Mouse (Mus musculus): ENCODE measurements around the gene Nol12.

Nol12 gene

DNA sequence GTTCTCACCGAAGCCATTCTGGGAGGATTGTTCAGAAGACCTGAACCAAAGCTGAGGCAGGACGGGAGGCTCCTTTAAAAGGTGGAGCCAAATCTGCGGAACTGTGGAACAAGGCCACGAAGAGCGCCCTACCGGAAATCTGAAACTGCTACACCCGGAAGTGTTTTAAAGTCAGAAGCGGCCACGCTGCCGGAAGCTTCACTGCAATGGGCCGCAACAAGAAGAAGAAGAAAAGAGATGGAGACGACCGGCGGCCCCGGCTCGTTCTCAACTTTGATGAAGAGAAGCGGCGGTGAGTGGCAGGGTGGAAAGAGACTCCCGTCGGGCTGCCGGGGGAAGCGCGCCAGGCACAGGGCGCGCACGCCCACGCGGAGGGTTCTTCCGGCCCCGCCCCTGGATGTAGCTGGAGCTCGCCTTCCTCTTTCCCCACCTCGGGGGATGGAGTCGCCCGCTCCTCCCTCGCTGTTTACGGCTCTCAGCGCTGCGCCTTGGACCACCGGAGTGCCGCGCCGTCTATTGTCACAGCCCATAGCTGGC, at the start of gene Nol12:
Nol12 (plus strand) TSS at position 150 of the 537 bp plus-strand sequence.
- DNase-seq = peak; percentile 83

DNA sequence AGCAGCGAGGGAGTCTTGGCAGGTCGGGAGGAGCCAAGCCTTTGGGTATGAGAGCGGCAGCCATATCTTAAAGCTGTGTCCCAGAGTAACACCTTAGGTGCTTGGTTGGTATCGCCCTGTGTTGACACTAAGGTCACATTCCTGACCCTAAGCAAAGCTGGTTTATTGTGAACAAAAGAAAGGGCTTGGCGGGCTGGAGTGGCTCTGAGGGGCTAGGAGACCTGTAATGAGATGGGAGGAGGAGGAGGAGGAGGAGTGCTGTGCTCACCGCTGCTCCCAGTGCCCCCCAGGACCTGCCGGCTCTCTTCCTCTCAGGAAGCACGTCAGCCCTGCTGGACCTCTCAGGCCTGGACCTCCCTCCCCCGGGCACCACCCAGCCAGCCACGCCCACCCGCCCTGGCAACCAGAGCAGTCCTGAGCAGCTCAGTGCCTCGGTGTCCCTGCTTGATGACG, 45.3 kb upstream of the Nol12 start:
- no peak for DNase-seq

DNA sequence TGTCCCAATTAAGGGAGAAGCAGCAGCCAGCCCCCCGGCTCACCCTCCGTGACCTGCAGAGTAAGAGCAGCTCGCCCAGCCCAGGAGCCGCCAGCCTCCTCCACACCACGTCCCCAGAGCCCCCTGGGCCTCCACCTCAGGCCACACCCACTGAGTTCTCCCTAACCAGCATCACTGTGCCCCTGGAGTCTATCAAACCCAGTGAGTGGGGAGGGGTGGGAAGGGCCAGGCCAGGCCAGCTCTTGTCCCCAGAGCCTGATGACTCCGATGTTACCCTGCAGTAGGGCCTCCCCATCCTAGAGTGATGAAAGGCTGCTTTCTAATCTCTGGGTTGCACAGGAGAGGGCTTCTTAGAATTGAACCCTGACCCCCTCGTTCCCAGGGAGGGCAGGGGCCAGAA, 42.3 kb upstream of the Nol12 start:
- no peak for DNase-seq

DNA sequence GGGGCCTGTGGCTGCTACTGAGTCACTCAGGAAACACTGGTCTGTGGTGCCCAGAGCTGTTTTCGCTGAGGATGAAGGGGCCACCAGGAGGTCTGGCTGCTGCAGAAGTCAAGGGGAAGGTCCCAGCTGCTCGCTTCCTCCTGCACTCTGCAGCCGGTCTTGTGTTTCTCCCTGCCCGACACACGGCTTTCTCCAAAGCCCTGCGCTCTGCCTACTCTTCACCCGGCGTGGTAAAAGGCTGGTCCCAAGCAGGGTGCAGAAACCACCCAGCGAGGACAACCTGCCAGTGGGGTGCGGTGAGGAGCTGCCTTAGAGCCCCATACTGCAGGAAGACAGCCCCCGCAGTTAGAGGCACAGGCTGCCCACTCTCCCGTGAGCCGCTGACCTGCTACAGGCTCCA, 40.0 kb upstream of the Nol12 start:
- DNase-seq = no peak

DNA sequence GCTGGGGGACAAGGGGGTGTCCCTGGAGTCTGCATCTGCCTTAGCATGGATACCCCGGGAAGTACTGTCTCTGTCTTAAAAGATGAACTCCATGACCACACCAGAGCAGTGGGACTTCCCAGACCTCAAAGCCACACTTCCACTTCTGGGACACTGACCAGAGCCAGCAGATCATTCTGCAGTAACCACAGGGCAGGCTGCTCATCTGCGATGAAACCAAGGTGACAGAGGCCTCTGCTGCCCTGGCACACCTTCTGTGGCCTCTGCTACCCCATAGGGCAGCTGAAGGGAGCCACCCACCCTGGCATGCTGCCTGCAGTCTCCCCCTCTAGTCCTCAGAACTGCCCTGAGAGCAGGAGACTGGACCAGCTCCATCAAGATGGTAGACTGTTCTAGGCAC, 39.0 kb upstream of the Nol12 start:
- no peak for DNase-seq

DNA sequence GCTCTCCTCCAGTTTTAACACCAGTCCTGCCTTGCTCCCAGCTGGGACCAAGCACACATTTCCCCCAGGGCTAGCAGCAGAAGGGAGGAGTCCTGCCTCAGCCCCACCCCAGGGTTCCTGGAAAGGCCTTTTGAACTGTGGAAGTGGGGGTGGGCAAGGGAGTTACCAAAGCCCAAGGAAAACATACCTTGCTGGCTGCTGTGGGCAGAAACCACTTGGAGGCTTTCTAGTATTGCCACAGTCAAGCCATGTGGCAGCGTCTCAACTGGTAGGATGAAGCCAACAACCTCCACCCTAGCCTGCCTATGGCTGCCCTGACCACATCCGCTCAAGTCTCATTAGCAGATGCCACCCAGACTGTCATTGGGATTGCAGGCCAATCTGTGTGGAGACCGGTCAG, 38.6 kb upstream of the Nol12 start:
- no peak for DNase-seq

DNA sequence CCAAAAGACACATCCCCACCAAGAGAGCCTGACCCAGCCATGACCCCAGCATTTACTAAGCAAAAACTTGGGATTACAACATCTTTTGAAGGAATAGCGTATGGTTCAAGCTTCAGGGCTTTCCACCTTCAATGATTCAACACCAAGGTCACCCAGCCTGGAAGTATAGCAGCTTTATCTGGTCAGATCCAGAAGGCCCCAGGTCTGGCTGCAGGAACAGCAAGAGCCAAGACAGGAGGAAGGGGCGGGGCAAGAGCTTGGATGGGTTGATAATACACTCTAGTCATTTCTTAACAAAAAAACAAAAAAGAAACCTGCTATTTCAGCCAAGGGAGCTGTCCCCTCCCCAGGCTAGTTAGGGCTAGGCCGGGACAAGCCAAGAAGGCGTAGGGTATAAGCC, 37.2 kb upstream of the Nol12 start:
- DNase-seq = no peak

DNA sequence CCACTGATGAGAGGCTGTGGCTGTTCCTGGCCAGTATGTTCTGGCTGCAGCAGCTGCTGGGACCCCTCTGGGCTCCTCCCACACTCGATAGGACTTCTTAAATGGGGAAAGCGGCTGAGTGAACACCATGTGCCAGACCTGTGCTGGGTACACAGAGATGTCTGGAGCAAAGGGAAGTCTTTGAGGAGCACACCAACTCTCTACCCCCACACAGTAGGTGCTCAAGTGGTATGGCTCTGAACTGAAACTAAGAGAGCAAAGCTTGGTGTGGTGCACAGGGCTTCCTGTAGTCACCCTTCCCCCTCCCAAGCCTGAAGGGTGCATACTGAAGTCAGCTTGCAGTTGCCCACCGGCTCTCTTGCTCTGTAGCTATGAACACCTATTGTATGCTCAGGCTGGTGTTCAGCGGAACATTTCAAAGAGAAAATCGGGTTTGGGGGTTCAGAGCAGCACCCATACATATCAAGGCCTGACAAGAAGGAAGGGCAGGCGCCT, 36.2 kb upstream of the Nol12 start:
- no peak for DNase-seq

DNA sequence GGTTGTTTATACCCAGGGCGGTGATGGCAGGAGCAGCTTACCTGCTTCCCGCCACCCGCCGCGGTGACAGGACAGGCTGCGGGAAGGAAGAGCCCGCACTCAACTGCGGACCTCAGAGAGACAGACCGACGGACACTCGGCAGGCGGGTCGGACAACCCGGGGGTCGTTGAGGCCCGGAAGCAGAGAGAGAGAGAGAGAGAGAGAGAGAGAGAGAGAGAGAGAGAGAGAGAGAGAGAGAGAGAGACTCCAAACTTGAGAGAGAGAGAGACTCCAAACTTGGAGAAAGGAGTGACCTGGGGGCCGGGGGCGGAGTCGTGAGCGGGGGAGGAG, 35.4 kb upstream of the Nol12 start, which contains the start of gene Gm49510:
Gm49510 (plus strand) TSS at position 259 of the 331 bp plus-strand sequence.
- DNase-seq = no peak

DNA sequence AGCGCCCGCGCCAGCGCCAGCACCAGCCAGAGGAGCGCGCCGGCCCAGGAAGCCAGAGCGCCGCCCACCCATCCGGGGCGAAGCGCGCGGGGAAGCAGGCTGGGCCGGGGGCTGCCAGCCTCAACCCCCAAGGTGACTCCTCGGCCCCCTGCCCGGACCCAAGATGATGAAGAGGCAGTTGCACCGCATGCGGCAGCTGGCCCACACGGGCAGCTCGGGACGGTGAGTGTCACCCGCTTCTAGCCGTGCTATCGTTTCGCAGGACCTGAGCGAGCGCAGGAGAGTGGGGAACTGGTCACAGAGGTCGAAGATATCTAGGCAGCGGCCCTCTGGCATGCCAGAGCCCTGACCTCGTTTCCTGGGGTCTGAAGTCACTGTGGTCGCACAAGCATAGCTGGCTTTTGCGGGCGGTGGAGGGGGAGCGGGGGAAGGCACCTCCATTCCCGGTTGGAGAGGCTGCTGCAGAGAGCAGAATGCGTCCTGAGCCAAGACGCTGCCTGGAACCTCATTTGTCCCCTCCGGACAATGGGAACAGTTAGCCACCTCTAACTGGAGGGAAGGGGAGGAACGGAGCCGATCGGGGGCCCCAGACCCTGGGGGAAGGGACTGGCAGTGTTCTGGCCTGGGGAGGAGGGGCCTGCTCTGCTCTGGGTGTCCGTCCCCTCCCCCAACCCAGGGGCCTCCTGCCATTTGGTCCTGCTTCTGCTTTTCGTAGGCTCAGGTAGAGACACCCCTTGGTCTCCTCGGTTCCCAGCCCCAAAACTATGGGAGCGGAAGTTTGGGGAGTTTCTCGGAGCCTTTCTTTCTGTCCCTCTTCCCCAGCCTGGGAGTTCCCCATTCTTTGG, 34.8 kb upstream of the Nol12 start, which contains the start of gene Sh3bp1:
Sh3bp1 (plus strand) TSS at position 29 of the 845 bp plus-strand sequence.
- peak; percentile 74 for DNase-seq

DNA sequence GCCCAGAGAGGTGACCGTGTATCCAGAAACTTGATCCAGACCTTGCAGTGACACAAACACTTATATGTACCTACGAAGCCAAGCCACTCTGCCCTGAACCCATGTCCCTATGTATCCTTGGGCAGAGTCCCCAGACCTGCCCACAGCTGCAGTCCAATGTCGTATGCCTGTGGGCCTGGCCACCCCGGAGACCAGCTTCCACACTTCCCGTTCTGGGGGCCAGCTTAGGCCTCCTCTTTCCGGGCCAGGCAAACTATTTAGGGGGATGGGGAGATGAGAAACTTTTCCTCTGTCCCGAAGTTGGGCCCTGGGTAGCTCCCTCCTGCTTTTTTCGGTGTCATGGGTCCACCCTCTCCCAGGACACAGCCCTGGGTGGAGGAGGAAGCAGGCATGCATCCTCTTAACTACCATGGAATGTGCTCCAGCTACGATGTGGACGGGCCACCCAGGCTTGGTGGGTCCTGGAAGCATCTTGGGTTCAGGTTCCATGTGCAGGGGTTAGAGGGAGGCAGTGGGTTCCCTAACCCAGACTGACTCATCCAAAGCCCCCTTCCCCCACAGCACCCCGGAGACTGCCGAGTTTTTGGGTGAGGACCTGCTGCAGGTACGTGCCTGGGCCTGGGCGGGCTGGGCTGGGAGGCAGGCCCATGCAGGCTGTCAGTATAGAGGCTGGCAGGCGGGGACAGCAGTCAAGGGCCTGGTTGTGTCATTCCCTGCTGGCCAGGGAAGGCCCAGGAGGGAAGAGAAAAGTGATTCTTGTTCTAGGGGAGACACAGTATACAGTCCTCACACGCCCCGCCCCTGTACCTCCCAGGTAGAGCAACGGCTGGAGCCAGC, 33.9 kb upstream of the Nol12 start:
- DNase-seq = no peak

DNA sequence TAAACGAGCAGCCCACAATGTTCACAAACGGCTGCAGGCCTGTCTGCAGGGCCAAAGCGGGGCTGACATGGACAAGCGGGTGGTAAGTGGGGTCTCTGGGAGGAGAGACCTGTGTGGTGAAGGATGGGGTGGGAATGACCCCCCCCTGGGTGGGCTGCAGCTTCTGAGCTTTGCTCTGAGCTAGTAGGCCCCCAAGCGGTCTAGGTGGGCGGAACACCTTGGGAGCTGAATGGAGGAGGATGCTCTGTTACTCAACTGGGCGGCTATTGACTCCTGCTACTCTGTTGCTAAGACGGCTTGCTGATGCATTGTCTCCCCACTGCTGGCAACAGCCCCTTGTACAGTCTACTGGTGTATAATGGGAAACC, 33.3 kb upstream of the Nol12 start:
- no peak for DNase-seq

DNA sequence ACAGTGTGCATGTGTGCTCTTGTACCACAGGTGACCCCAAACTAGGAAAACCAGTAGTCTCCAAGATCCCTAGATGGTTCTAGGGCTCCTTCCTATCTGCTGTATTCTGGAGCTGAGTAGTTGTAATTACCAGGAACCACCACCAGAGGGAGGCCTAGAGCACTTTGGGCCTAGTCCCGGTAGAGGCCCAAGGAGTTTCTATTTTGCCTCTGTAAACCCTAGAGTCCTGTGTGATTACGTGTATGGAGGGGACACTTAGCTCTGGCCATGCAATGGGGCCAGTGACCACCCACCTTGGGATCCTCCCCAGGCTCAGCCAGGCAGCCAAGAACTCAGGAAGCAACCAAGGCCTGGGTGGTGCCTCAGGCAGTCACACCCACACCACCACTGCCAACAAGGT, 31.5 kb upstream of the Nol12 start:
- DNase-seq = peak; percentile 91

DNA sequence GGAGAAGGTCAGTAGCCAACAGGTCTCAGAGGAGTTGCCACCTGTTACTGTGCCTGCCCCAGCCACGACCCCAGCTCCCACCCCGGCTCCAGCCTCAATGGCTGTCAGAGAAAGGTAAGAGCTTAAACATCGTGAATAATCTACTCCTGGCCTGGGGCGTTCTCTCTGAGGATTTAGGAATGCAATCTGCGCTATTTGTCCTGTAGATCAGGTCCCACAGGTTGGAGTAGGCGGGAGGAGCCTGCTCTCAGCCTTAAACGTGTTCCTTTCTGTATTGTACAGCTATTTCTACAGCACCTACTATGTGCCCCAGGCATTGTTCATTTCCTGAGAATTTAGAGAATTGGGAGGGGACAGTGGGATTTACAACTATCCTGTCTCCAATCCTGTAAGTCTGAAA, 26.3 kb upstream of the Nol12 start:
- DNase-seq = no peak

DNA sequence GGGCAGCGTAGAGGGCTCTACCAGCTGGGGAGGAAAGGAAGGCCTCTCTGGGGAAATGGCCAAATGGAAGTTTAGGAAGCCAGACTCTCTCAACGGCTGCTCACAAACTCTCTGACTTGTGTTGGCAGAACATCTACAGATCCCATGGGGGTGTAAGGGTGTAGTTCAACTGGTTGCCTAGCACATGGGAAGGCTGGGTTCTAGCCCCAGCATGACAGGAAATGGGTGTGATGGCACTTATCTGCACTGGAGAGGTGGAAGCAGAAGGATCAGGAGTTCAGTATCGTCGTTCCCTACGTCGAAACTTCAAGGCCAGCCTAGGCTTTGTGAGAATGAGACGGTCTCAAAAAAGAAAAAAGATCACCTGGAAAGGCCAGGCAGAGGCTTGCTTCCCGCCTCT, 25.8 kb upstream of the Nol12 start:
- no peak for DNase-seq

DNA sequence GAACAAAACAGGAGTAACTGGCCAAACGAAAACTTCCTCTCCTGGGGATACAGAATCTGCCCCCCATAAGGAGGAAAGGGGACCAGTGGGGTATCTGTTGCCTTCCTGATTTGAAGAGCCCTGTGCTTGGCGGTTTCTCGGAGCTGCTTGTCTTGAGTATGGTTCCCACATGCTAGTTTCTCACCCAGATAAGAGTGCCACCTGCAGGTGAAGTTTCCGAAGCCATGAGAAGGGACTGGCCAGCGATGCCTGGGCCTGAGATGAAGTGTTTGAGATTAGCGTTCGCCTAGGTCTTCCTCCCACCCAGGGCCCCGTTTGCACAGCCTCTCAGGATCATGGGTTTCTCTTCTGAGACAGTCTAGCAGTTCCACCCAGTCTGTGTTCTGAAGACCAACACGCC, 22.7 kb upstream of the Nol12 start:
- peak; percentile 59 for DNase-seq

DNA sequence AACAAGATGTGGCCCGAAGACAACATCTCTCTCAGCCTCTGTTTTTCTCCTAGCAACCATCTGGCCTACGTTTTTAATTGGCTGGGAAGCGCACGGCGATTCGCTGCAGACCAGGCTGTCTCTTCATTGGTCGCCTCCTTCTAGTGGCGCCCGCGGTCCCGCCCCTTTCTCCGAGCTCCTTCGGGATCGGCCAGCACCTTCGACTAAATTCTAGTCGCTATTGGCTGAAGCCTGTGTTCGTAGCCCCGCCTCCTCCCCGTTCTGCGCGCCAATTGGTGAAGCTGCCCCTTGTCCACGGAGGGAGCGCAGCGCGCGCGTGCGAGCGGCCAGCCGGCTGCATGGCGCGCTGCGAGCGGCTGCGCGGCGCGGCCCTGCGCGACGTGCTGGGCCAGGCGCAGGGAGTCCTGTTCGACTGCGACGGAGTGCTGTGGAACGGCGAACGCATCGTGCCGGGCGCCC, 21.1 kb upstream of the Nol12 start, which contains the start of gene Pdxp:
Pdxp (plus strand) TSS at position 288 of the 459 bp plus-strand sequence.
- peak; percentile 93 for DNase-seq

DNA sequence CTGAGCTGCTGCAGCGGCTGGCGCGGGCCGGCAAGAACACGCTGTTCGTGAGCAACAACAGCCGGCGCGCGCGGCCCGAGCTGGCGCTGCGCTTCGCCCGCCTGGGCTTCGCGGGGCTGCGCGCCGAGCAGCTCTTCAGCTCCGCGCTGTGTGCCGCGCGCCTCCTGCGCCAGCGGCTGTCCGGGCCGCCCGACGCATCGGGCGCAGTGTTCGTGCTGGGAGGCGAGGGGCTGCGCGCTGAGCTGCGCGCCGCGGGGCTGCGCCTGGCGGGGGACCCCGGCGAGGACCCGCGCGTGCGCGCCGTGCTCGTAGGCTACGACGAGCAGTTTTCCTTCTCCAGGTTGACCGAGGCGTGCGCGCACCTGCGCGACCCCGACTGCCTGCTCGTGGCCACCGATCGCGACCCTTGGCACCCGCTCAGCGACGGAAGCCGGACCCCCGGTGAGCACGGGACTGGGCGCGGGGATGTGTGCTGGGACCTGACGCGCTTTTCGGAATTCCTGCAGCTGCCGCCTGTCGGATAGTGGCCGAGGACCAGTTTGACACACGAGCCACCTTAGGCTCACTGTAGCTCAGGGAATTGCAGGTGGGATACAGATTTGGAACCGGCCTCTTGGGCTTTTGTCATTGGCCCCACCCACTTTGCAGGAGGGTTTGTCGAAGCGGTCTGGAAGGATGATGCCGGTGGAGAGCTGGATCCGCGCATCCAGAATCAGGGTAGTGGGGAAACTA, 20.5 kb upstream of the Nol12 start:
- no peak for DNase-seq

DNA sequence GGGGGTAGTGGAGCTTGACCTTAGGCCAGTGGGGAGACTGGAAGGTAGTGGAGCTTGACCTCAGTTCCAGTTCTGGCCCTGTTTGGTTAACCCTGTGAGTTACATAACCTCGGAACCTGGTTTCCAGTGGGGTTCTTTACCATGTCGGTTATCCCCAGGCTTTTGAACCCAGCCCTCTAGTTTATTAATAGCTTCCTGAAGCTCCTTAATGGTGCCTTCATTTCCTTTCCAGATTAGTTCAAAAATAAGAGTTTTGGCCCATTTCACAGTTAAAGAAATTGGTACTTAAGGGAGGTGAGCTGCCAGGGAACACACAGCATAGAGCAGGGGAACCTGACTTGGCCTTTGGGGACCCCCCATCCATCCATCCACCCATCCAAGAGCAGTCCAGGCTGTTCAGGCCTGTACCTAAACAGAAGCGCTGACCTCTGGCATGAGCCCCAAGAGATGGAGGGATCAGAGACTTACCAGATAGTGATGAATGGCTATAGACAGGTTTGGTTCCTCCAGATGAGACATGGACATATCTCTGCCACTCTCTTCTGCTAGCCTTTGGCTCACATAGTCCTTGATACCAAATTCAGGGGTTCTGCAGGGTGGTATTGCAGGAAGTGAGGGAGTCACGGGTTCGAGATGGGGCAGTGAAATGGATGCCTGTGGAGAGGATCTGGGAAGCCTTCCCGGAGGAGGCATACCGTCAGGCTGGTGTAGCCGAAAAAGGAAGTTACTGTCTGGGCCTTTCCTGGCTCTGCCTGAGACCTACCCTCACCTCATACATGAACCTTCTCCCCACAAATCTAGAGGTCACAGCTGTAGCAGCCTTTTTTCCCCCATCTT, 19.7 kb upstream of the Nol12 start:
- no peak for DNase-seq

DNA sequence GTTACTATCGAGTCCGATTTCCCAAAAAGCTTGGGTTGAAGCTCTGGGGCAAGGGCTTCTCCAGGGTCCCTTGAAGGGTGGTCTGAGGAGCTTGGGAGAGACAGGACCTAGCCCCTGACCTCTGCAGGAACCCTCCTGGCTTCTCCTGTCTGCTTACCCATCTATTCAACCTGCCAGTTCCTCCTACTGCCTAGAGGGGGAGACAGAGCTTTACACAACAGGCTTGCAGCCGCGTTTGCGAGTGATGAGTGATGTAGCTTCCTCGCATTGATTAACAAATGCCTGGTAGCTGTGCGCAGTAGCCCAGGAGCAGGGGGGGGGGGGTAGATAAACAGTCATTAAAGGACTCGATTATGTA, 19.1 kb upstream of the Nol12 start:
- peak; percentile 68 for DNase-seq

DNA sequence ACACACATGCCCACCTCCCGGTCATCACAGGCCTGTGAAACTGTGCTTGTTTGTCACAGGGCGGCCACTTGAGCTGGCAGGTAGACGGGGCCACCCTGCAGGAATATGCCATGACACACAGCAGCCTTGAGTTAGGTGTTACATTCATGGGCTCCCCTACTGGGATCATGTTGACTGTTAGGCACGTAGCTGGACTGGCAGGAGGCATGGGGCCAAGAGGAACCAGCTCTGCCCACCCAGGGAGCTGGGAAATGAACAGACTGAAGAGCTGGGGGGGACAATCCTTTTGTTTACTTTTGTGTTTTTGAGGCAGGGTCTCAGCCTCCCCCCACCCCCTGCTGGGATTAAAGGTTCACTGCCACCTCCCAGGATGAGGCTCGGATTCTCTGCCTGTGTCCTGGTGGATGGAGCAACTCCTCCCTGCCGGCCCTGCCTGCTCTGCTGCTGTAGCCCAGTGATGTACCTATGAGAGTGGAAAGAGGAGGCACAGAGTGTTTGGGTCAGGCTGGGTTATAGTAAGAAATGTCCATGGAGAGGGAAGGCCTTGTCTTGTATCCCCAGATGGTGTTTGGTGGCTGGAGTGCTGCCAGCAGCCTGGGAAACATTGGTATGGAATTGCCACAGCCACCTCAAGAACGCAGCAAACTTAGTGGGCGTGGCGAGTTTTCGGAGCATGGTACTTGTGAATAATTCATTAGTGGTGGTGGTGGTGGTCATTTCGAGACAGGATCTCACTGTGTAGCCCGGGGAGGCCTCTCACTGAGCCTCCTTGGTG, 18.5 kb upstream of the Nol12 start:
- DNase-seq = no peak

Measured in lung, postnatal 14 days (tissue).